Mouse (Mus musculus) liver, embryonic 16.5 days (tissue): ENCODE data around the gene Atxn7l3b. TPM values are rescaled to one million over a fixed set of nuclear protein-coding genes. Genes with fewer than 3 reads are reported as not detected.

ENCODE experiments used
- ATAC-seq: fragments of 200-750 bp; cut with Nextera tagmentation; 2 replicates; pipeline ENCODE4 v1.8.0; 2017; ENCODE audit warnings: low read depth, mild to moderate bottlenecking, moderate number of reproducible peaks, moderate library complexity
- H3K27ac ChIP-seq: fragments of 300-500 bp; sonication (generic); 2 replicates; pipeline ENCODE4 v1.5.1; 2014; ENCODE audit warnings: mild to moderate bottlenecking, low read length
- H3K27me3 ChIP-seq: fragments of 300-500 bp; sonication (generic); 2 replicates; pipeline ENCODE4 v1.6.1; 2014; ENCODE audit warnings: low read depth, low read length, mixed read lengths; ENCODE audit not compliant: control insufficient read depth, insufficient read depth
- H3K36me3 ChIP-seq: fragments of 300-500 bp; sonication (generic); 2 replicates; pipeline ENCODE4 v1.6.1; 2014; ENCODE audit warnings: mild to moderate bottlenecking; ENCODE audit not compliant: control insufficient read depth, insufficient read depth
- H3K4me1 ChIP-seq: fragments of 300-500 bp; sonication (generic); 2 replicates; pipeline ENCODE4 v1.6.1; 2014; ENCODE audit warnings: low read depth, low read length, mixed read lengths; ENCODE audit not compliant: control insufficient read depth
- H3K4me2 ChIP-seq: fragments of 300-500 bp; sonication (generic); 2 replicates; pipeline ENCODE4 v1.6.1; 2014; ENCODE audit warnings: low read depth, low read length, mixed read lengths
- H3K4me3 ChIP-seq: fragments of 300-500 bp; sonication (generic); 2 replicates; pipeline ENCODE4 v1.5.1; 2014; ENCODE audit warnings: low read depth, mild to moderate bottlenecking, low read length
- H3K9ac ChIP-seq: fragments of 300-500 bp; sonication (generic); 2 replicates; pipeline ENCODE4 v1.6.1; 2014; ENCODE audit warnings: low read depth, low read length
- H3K9me3 ChIP-seq: fragments of 300-500 bp; sonication (generic); replicated peaks from 2 replicates; pipeline ENCODE4 v1.6.1; 2016; ENCODE audit warnings: low read length; ENCODE audit not compliant: control insufficient read depth
- WGBS: fragments of 180-500 bp; shearing (Covaris S2); extraction: QIAGEN DNeasy Blood & Tissue Kit; methylation state at CpG from one replicate; pipeline ENCODE4 v1.1.7; 2014; ENCODE audit not compliant: insufficient replicate concordance; 5-methylcytosine and 5-hydroxymethylcytosine counted together
- polyA plus RNA-seq: library from polyadenylated mRNA; unstranded; fragments of >200 nt; fragmentation: Nextera tagmentation; extraction: Ambion mirVana; gene quantifications from 2 replicates; pipeline ENCODE4 v1.2.1, GENCODE M21; 2015

The Atxn7l3b gene
- polyA plus RNA-seq, 1 experiment from 2014 or later = 46.6 TPM

- no peaks in the 10 kb centered on the region for H3K9me3 ChIP-seq
- ATAC-seq = no peak
- no peaks in the 10 kb centered on the region for H3K4me1 ChIP-seq
- no peak overlapping the region for H3K9ac ChIP-seq
- no peaks in the 10 kb centered on the region for H3K27me3 ChIP-seq
- no peak overlapping the region for H3K4me2 ChIP-seq
- no peak overlapping the region for H3K4me3 ChIP-seq
- 35% methylated on average over 6 of the region's 6 CpGs for WGBS
- H3K36me3 ChIP-seq = no peaks in the 10 kb centered on the region
- no peak overlapping the region for H3K27ac ChIP-seq
Observed at GRCm38 (mm10) chr10:112882789-112883687, 45.8 kb downstream of the Atxn7l3b start.

GRCm38 (mm10) chr10:112882149-112882548, 46.7 kb downstream of the Atxn7l3b start:
- no peaks in the 10 kb centered on the region for H3K4me1 ChIP-seq
- no peak overlapping the region for H3K9ac ChIP-seq
- 66% methylated on average over 3 of the region's 3 CpGs for WGBS
- H3K27me3 ChIP-seq = no peaks in the 10 kb centered on the region
- H3K4me2 ChIP-seq = no peak overlapping the region
- no peak overlapping the region for H3K4me3 ChIP-seq
- no peaks in the 10 kb centered on the region for H3K9me3 ChIP-seq
- no peak overlapping the region for H3K27ac ChIP-seq
- no peak for ATAC-seq
- no peaks in the 10 kb centered on the region for H3K36me3 ChIP-seq

- no peak for ATAC-seq
- Histone ChIP-seq H3K36me3 (no peaks in the 10 kb centered on the region), H3K9me3 (no peaks in the 10 kb centered on the region), H3K27ac (no peak overlapping the region), H3K4me3 (no peak overlapping the region), H3K4me2 (no peak overlapping the region), H3K4me1 (no peaks in the 10 kb centered on the region), H3K9ac (no peak overlapping the region), H3K27me3 (no peaks in the 10 kb centered on the region)
- 79% methylated on average over 1 of the region's 1 CpGs for WGBS
Observed at GRCm38 (mm10) chr10:112876655-112877393, 52.0 kb downstream of the Atxn7l3b start.
